Mouse (Mus musculus) liver, embryonic 11.5 days (tissue): ENCODE results near the gene Acad10. TPM values are rescaled to one million over a fixed set of nuclear protein-coding genes. Genes with fewer than 3 reads are reported as not detected.
A peak's percentile ranks its signal among the peaks of the same experiment; 100 is the strongest.

Experiments used
- ATAC-seq: fragments of 200-750 bp; cut with Nextera tagmentation; replicated peaks from 2 replicates; pipeline ENCODE4 v1.8.0; 2017; ENCODE audit warnings: moderate number of reproducible peaks, mild to moderate bottlenecking, moderate TSS enrichment, moderate library complexity; ENCODE audit not compliant: low FRiP score
- DNase-seq: peaks from one replicate; pipeline ENCODE4 v3.0.0-alpha.2; 2017; ENCODE audit warnings: low spot score
- H3K27ac ChIP-seq: fragments of 300-500 bp; sonication (generic); 2 replicates; pipeline ENCODE4 v1.5.1; 2014; ENCODE audit warnings: mild to moderate bottlenecking, low read depth, low read length, control low read depth
- H3K27me3 ChIP-seq: fragments of 300-500 bp; sonication (generic); replicated peaks from 2 replicates; pipeline ENCODE4 v1.6.1; 2014; ENCODE audit warnings: low read length, mixed read lengths; ENCODE audit not compliant: control insufficient read depth, insufficient read depth
- H3K36me3 ChIP-seq: fragments of 300-500 bp; sonication (generic); 2 replicates; pipeline ENCODE4 v1.6.1; 2014; ENCODE audit warnings: mild to moderate bottlenecking, low read length, moderate library complexity, mixed read lengths; ENCODE audit not compliant: control insufficient read depth, insufficient read depth
- H3K4me1 ChIP-seq: fragments of 300-500 bp; sonication (generic); replicated peaks from 2 replicates; pipeline ENCODE4 v1.6.1; 2014; ENCODE audit warnings: low read length, mixed read lengths; ENCODE audit not compliant: control insufficient read depth, insufficient read depth
- H3K4me2 ChIP-seq: fragments of 300-500 bp; sonication (generic); 2 replicates; pipeline ENCODE4 v1.6.1; 2014; ENCODE audit warnings: mild to moderate bottlenecking, control low read depth, moderate library complexity
- H3K4me3 ChIP-seq: fragments of 300-500 bp; sonication (generic); 2 replicates; pipeline ENCODE4 v1.5.1; 2014; ENCODE audit warnings: low read depth, low read length, control low read depth
- H3K9ac ChIP-seq: fragments of 300-500 bp; sonication (generic); 2 replicates; pipeline ENCODE4 v1.6.1; 2014; ENCODE audit warnings: low read depth, low read length, control low read depth
- H3K9me3 ChIP-seq: fragments of 300-500 bp; sonication (generic); 2 replicates; pipeline ENCODE4 v1.6.1; 2016; ENCODE audit warnings: low read length, inconsistent platforms, mixed read lengths; ENCODE audit not compliant: control insufficient read depth
- WGBS: fragments of 180-500 bp; shearing (Covaris S2); extraction: QIAGEN DNeasy Blood & Tissue Kit; methylation state at CpG from one replicate; pipeline ENCODE4 v1.1.7; 2014; 5-methylcytosine and 5-hydroxymethylcytosine counted together
- polyA plus RNA-seq: library from polyadenylated mRNA; unstranded; fragments of >200 nt; fragmentation: Nextera tagmentation; extraction: Ambion mirVana; gene quantifications from 2 replicates; pipeline ENCODE4 v1.2.1, GENCODE M21; 2014

Acad10 gene
- polyA plus RNA-seq: 2.7 and 3.6 TPM in 2 replicates

DNA sequence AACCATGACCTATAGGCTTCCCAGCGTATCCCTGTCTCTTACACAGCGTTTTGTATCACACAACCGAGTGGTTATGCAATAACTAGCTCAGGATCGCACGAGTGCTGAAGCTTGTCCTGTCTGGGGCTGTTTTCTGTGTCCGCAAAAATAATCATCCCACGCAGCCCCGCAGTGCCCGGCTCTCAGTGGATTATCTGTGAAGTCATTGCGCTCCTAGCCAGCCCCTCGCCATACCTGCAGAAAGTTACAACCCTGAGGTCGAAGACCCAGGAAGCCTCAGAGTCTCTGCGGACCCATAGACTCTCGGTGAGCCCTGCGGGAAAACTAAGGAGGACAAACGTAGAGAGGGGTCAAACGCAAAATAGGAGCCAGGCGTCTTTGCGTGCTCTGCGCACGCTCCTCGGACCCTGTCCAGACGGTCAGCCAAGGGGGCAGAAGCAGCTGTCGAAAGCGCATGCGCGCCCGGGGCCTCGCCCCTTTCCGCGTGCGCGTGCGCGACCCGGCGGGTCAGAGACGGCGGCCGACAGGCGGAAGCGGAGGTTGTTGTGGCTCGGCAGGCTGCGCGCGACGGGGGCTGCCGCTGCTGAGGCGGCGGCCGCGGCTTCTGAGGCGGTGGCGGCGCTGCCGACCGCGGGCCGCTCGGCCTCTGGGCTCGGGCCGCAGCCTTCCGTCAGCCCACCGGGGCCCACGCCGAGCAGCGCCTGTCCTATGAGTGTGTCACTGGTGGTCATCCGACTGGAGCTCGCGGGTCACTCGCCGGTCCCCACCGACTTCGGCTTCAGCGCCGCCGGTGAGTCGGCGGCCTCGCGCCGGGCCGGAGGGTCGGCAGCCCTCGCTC lies at the start of gene Acad10, which contains the start of gene Brap:
Gene Acad10, minus strand, starts transcription at position 456 of the 838 bp plus-strand sequence.
Gene Brap, plus strand, starts transcription at position 505 of the 838 bp plus-strand sequence.
- Histone ChIP-seq H3K4me2 (peak within 1 kb of the TSS; percentile 75), H3K36me3 (peaks cover 9% of the 10 kb centered on the region; the same call in 1 of the 2 replicates), H3K9ac (peak within 1 kb of the TSS; percentile 94), H3K4me3 (peak within 1 kb of the TSS; percentile 100), H3K27ac (peak within 1 kb of the TSS; percentile 71), H3K9me3 (no peaks in the 10 kb centered on the region), H3K4me1 (peaks cover 7% of the 10 kb centered on the region), H3K27me3 (no peaks in the 10 kb centered on the region)
- ATAC-seq: peak; percentile 85
- DNase-seq: peak; percentile 97
- WGBS: 2% methylated on average over 75 of the region's 85 CpGs

DNA sequence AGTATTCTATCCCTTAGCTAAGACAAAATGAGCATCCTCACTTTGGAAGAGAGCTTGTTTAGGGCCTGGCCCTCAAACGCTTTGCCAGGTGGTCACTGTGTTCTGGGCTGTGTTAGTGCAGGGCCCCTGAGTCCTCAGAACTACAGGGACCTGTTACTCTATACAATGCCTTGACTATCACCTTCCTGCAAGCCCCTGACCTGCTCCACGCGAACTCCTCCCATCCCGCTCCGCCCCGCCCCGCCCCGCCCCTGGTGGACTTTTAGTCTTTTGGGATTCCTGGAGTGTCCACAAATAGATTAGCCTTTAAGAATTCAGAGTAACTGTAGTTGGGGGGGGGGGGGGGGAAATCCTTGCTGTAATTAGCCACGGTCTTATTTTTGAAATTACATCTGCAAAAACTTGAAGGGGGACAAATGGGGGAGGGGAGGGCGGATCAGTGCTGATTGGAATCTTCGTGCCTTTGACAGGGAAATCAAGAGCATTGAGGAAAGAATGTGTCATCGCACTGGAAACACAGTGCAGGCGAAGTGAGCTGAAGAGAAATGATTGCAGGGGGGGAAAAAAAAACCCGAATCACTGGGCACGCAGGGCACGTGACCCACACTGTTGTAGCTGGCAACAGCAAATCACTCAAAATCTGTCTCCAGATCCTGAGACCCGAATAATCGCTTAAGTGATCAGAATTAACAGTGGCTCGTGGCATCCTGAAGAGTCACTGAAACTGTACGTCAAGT lies 44.4 kb upstream of the Acad10 start:
- Histone ChIP-seq H3K4me3 (peak overlapping the region; percentile 22), H3K27me3 (no peaks in the 10 kb centered on the region), H3K4me1 (peaks cover 27% of the 10 kb centered on the region), H3K36me3 (no peaks in the 10 kb centered on the region), H3K4me2 (peak overlapping the region; percentile 60), H3K9ac (peak overlapping the region; percentile 10; the same call in 1 of the 2 replicates), H3K9me3 (no peaks in the 10 kb centered on the region), H3K27ac (no peak overlapping the region)
- DNase-seq (no peak), ATAC-seq (peak; percentile 48; the same call in 1 of the 2 replicates)
- 10% methylated on average over 20 of the region's 20 CpGs for WGBS

DNA sequence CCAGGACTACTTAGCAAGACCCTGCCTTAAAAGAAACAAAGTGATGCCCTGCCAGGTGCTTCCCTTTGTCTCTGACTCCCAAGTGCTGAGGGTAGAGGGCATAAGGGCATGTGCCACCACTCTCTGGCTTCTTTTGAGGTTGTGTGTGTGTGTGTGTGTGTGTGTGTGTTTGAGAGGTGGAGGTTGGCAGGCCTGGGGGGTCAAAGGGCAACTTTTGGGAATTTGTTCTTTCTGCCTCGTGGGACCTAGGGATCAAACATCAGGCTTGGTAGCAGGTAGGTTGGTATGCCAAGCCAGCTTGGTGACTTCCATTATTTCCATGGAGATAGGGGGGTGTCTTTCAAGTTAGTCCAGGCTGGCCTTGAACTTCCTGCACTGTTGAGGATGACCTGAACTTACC lies 43.0 kb upstream of the Acad10 start:
- Histone ChIP-seq H3K4me3 (no peak overlapping the region), H3K27ac (no peak overlapping the region; the same call in 1 of the 2 replicates), H3K36me3 (no peaks in the 10 kb centered on the region), H3K27me3 (no peaks in the 10 kb centered on the region), H3K4me1 (peaks cover 27% of the 10 kb centered on the region), H3K9me3 (no peaks in the 10 kb centered on the region), H3K4me2 (no peak overlapping the region), H3K9ac (no peak overlapping the region)
- WGBS: 67% methylated on average over 1 of the region's 1 CpGs
- DNase-seq (no peak), ATAC-seq (no peak)

DNA sequence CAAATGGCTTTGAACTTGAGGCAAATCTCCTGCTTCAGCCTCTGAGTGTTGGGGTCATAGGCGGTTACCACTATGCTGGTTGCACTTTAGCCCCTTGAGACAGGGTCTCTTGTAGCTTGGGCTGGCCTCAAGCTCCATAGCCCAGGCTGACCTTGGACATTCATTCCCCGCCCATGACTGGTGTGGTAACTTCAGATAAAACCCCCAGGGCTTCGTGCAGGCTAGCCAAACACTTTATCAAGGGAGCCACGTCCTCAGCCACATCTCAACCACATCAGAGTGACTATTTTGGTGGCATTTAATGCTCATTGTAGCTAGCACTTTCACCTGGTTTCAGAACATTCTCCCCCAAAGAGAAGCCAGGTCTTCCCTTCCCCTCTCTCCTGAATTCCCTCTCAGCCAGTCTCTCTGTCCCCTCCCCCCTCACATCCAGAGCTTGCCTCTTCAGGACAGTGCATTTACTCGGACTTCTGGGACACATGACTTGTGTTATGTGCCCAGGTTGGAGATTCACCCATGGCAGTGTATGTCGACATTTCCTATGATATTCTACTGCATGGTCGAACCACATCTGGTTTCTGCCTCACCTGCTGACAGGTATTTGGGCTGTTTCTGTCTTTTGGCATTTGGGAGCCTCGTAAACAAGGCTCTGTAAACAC lies 40.9 kb upstream of the Acad10 start:
- Histone ChIP-seq H3K9ac (peak overlapping the region; percentile 61), H3K36me3 (no peaks in the 10 kb centered on the region), H3K27ac (peak overlapping the region; percentile 95), H3K4me2 (peak overlapping the region; percentile 62), H3K4me1 (peaks cover 27% of the 10 kb centered on the region), H3K9me3 (no peaks in the 10 kb centered on the region), H3K27me3 (no peaks in the 10 kb centered on the region), H3K4me3 (peak overlapping the region; percentile 32)
- WGBS: 23% methylated on average over 8 of the region's 8 CpGs
- DNase-seq (peak; percentile 58), ATAC-seq (peak; percentile 90)

DNA sequence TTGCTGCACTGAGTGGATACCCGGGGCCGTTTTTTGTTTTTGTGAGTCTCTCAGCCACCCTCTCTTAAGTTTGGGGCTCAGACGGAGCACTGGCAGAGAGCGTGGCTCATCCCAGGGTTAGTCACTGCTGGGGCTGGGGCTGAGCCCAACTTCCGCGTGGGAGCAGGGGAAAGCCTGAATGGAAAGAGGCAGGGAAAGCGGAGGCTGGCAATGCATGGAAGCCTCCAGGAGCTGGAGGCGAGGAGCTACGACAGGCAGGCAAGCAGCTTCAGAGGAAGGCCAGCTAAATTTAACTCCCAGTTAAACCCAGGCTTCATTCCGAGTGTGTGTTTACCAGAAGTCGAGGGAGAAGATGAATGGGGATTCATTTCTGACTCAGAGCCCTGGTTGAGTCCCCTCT lies 40.2 kb upstream of the Acad10 start:
- H3K27me3 ChIP-seq: no peaks in the 10 kb centered on the region
- no peak for ATAC-seq
- peak; percentile 36 for DNase-seq
- H3K9ac ChIP-seq: 0 out of 2 replicates have a peak overlapping the region, but pooled peaks have one; percentile 41
- WGBS: 38% methylated on average over 11 of the region's 11 CpGs
- H3K4me2 ChIP-seq: peak overlapping the region; percentile 35; the same call in 1 of the 2 replicates
- peaks cover 27% of the 10 kb centered on the region for H3K4me1 ChIP-seq
- no peaks in the 10 kb centered on the region for H3K36me3 ChIP-seq
- H3K4me3 ChIP-seq: no peak overlapping the region
- no peaks in the 10 kb centered on the region for H3K9me3 ChIP-seq
- peak overlapping the region; percentile 75; the same call in 1 of the 2 replicates for H3K27ac ChIP-seq

DNA sequence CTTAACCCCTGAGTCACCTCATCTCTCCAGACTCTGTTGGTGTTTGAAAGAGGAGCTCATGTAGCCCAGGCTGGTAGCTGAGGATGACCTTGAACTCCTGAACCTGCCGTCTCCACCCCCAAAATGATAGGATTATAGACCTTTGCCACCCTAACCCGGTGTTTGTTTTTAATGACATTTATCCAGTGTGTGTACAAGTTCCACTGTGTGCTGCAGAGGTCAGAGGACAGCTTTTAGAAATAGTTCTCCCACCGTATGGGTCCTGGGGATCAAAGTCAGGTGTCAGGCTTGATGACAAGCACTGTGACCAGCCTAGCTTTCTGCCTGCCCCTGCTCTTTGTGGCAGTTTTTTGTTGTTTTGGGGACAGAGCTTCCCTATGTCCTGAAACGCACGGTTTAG lies 39.6 kb upstream of the Acad10 start:
- Histone ChIP-seq H3K27me3 (no peaks in the 10 kb centered on the region), H3K9ac (peak overlapping the region; percentile 0; the same call in 1 of the 2 replicates), H3K4me1 (peaks cover 23% of the 10 kb centered on the region), H3K4me2 (peak overlapping the region; percentile 35; the same call in 1 of the 2 replicates), H3K36me3 (no peaks in the 10 kb centered on the region), H3K4me3 (no peak overlapping the region), H3K9me3 (no peaks in the 10 kb centered on the region), H3K27ac (peak overlapping the region; percentile 75)
- WGBS: 51% methylated on average over 5 of the region's 5 CpGs
- peak; percentile 52 for ATAC-seq
- no peak for DNase-seq

DNA sequence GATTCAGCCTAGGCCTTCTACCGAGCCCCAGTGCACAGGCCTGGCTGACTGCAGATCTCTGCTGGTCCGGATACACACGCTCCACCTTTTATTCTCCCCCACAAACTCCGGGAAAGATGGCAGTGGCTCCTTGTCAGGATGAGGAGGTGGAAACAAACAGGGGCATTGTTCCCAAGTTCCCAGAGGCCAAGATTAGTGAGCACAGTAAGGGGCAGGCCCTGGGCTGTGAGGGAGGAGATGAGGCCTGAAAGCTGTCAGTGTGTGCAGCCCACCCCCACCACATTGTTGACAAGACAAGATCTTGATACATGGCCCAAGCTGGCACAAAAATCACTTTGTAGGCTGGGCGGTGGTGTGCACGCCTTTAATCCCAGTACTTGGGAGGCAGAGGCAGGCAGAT lies 36.4 kb upstream of the Acad10 start:
- Histone ChIP-seq H3K9me3 (no peaks in the 10 kb centered on the region), H3K27ac (no peak overlapping the region), H3K27me3 (no peaks in the 10 kb centered on the region), H3K4me1 (peaks cover 18% of the 10 kb centered on the region), H3K9ac (no peak overlapping the region), H3K4me3 (no peak overlapping the region), H3K4me2 (no peak overlapping the region), H3K36me3 (no peaks in the 10 kb centered on the region)
- 77% methylated on average over 6 of the region's 6 CpGs for WGBS
- ATAC-seq: no peak
- DNase-seq: no peak

DNA sequence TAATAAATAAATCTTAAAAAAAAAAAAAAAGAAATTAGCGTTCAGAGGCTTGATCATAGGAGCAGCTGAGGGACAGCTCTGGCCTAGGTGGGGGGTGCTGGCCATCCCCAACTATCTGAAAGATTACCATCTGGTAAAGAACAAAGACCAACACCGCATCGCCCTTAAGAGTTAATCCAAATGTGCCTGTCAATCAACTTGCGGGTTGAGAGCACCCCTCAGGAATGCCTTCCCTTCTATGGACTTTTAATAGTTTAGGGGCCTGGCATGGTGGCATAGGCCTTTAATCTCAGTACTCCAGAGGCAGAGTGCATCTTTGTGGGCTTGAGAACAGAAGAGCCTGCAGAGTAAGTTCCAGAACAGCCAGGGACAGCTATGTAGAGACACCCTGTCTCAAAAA lies 32.6 kb upstream of the Acad10 start:
- Histone ChIP-seq H3K4me1 (no peaks in the 10 kb centered on the region; the same call in 1 of the 2 replicates), H3K36me3 (no peaks in the 10 kb centered on the region), H3K4me3 (no peak overlapping the region), H3K4me2 (no peak overlapping the region), H3K9ac (no peak overlapping the region), H3K27ac (no peak overlapping the region), H3K27me3 (no peaks in the 10 kb centered on the region), H3K9me3 (no peaks in the 10 kb centered on the region)
- DNase-seq: no peak
- 84% methylated on average over 4 of the region's 4 CpGs for WGBS
- no peak for ATAC-seq
